ENCODE assay signal across 12 mouse cellular contexts in genomic region chr1:177411359-177412358, GRCm38 (mm10). TPM values are rescaled to one million over a fixed set of nuclear protein-coding genes. Genes with fewer than 3 reads are reported as not detected.
DNase-seq lines count a peak whose midpoint lies in the region; ATAC-seq lines count a peak whose summit lies in the region.
"Had no signal": no experiment of that assay in that cellular context is flagged by ENCODE, and none has a peak within 500 bp of the region (broad histone marks: within the 10 kb centered on the region; RNA-seq: fewer than 3 reads in every experiment).

No protein-coding gene starts in this region.

- peak overlapping the region; percentile 7; the same call in 1 of the 2 replicates for H3K4me3 ChIP-seq in forebrain, embryonic 16.5 days (replicated peaks; ENCODE audit: low read length)
- no peak overlapping the region for H3K4me3 ChIP-seq in midbrain, embryonic 15.5 days

- no peaks in the 10 kb centered on the region for H3K9me3 ChIP-seq in forebrain, embryonic 16.5 days (ENCODE audit: control insufficient read depth, low read length)
- no peaks in the 10 kb centered on the region for H3K9me3 ChIP-seq in midbrain, embryonic 15.5 days

- H3K4me1 ChIP-seq in forebrain, embryonic 16.5 days (replicated peaks; ENCODE audit: control insufficient read depth, insufficient read depth, low read length), result peaks cover 12% of the 10 kb centered on the region
- H3K4me1 ChIP-seq in midbrain, embryonic 15.5 days, result peaks cover 15% of the 10 kb centered on the region

- no peaks in the 10 kb centered on the region for H3K36me3 ChIP-seq in forebrain, embryonic 16.5 days (ENCODE audit: control insufficient read depth, insufficient read depth)
- H3K36me3 ChIP-seq in midbrain, embryonic 15.5 days (replicated peaks), result no peaks in the 10 kb centered on the region

- DNase-seq in Muller cell, postnatal 12 days (ENCODE audit: inconsistent ontology term), result peak; percentile 8
- DNase-seq in embryo, embryonic 10 days (ENCODE audit: low spot score), result peak; percentile 58
- no peak for DNase-seq in spleen, postnatal 36 days (ENCODE audit: low spot score in 2 of 2)
- no peak for DNase-seq in gastrocnemius, postnatal 25 days
- DNase-seq in adrenal gland, postnatal 4 days (ENCODE audit: low spot score in 2 of 2), result no peak
- DNase-seq: adrenal gland, adult 8-10 months; cerebellum, adult 9-11 months; right cerebral cortex, postnatal 14 days; thymus, postnatal 14 days had no signal

- no peaks in the 10 kb centered on the region for H3K27me3 ChIP-seq in forebrain, embryonic 16.5 days (replicated peaks; ENCODE audit: control insufficient read depth, insufficient read depth, low read length)
- H3K27me3 ChIP-seq in midbrain, embryonic 15.5 days (replicated peaks), result no peaks in the 10 kb centered on the region

- 0 out of 2 replicates have a peak overlapping the region, but pooled peaks have one; percentile 22 for H3K9ac ChIP-seq in forebrain, embryonic 16.5 days (replicated peaks; ENCODE audit: low read depth, low read length)
- no peak overlapping the region for H3K9ac ChIP-seq in midbrain, embryonic 15.5 days

- peak overlapping the region; percentile 44 for H3K4me2 ChIP-seq in forebrain, embryonic 16.5 days (ENCODE audit: low read length)
- peak overlapping the region; percentile 39 for H3K4me2 ChIP-seq in midbrain, embryonic 15.5 days
- H3K4me2 ChIP-seq: liver, embryonic 11.5 days had no signal

- WGBS in forebrain, embryonic 16.5 days, result 9% methylated on average over 19 of the region's 19 CpGs
- 11% methylated on average over 19 of the region's 19 CpGs for whole genome bisulfite sequencing in midbrain, embryonic 15.5 days

- H3K27ac ChIP-seq in forebrain, embryonic 16.5 days (ENCODE audit: low read length), result peak overlapping the region; percentile 56
- H3K27ac ChIP-seq in midbrain, embryonic 15.5 days, result peak overlapping the region; percentile 56

- ATAC-seq in forebrain, embryonic 16.5 days, result peak; percentile 75
- peak; percentile 84 for ATAC-seq in midbrain, embryonic 15.5 days (replicated peaks)

RNA-seq across cellular contexts. Expression of gene Zbtb18, which starts 30.5 kb away (rescaled TPM):
- 111 and 146 TPM in 2 replicates for polyA plus RNA-seq in forebrain, embryonic 16.5 days (2015; fragmentation: Nextera tagmentation; extraction: Ambion mirVana)
- polyA plus RNA-seq in midbrain, embryonic 15.5 days (2015; fragmentation: Nextera tagmentation; extraction: Ambion mirVana), result 7.0 and 9.7 TPM in 2 replicates
- 10 to 100 TPM; 75.6 to 95.6 TPM for total RNA-seq in gastrocnemius, postnatal 25 days (2021)
- 10 to 100 TPM; 32.3 to 36.5 TPM for total RNA-seq in adrenal gland, postnatal 4 days (2021)

Comparison
In these comparisons a context has a peak if more than half of its experiments do, and no peak if none do; other contexts are left out.
1. DNase-seq: peak in Muller cell, postnatal 12 days (single experiment) and embryo, embryonic 10 days (single experiment); none in spleen, postnatal 36 days (0 of 2), gastrocnemius, postnatal 25 days (single experiment) and adrenal gland, postnatal 4 days (0 of 2).